Mouse (Mus musculus): ENCODE measurements around the gene Polrmt. TPM values are rescaled to one million over a fixed set of nuclear protein-coding genes. Genes with fewer than 3 reads are reported as not detected.

Polrmt gene
- polyA plus RNA-seq, 1 experiment from 2014 or later, result 32.5 TPM

DNA sequence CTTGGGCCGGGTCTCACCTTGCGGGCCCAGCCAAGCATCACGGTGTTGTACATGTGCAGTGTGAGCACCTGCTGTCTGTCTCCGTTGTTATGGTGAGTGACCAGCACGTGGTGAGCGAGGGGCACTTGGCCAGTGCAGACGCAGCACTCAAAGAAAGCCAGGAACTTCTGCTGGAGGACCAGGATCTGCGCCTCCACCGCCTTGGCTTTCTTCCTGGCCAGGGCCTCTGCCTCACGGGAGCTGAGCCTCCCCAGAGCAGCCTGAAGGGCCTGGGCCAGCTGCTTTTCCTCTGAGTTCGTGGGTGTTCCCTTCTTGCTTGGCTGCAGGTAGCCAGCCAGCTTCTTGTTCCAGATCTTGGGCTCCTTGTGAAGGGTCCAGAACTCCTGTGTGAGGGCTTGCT, 3.2 kb downstream of the Polrmt start:
- peaks cover 63% of the 10 kb centered on the region for H3K36me3 ChIP-seq (ENCODE audit: control insufficient read depth, insufficient read depth, low read length)
- no peak overlapping the region for H3K4me3 ChIP-seq (ENCODE audit: low read depth, low read length)
- no peak overlapping the region for H3K27ac ChIP-seq (replicated peaks; ENCODE audit: low read depth, low read length)
- ATAC-seq (ENCODE audit: low read depth) (no peak), DNase-seq (ENCODE audit: low spot score) (no peak)
- no peak overlapping the region for H3K4me2 ChIP-seq (ENCODE audit: low read depth, low read length)
- no peaks in the 10 kb centered on the region for H3K27me3 ChIP-seq (replicated peaks; ENCODE audit: control insufficient read depth, insufficient read depth, low read length)
- peaks cover 7% of the 10 kb centered on the region for H3K4me1 ChIP-seq (ENCODE audit: control insufficient read depth, insufficient read depth, low read length)
- 88% methylated on average over 10 of the region's 11 CpGs for WGBS
- H3K9me3 ChIP-seq (ENCODE audit: control insufficient read depth, low read length), result peaks cover 31% of the 10 kb centered on the region
- no peak overlapping the region for H3K9ac ChIP-seq (ENCODE audit: low read depth, low read length)

DNA sequence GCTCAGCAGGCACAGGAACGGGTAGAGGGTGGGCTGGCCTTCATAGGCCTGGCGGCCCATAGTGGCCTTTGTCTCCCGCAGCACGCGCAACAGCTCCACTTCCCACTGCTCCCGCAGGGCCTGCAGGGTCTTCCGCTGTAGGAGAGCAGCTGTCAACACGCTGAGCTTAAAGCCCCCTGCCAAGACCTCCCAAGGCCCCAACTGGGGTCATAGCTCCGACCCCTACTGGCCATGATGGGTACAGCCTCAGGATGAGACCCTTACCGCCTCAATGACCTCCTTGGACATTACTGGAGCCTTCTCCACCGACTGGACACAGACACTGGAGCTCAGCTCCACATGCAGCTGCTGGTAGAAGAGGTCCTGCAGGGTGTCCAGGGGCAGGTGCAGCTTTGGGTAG, 5.5 kb downstream of the Polrmt start:
- H3K36me3 ChIP-seq (ENCODE audit: control insufficient read depth, insufficient read depth, low read length), result peaks cover 86% of the 10 kb centered on the region
- H3K27ac ChIP-seq (replicated peaks; ENCODE audit: low read depth, low read length), result no peak overlapping the region
- no peak overlapping the region for H3K4me2 ChIP-seq (ENCODE audit: low read depth, low read length)
- no peak overlapping the region for H3K4me3 ChIP-seq (ENCODE audit: low read depth, low read length)
- H3K9me3 ChIP-seq (ENCODE audit: control insufficient read depth, low read length), result peaks cover 54% of the 10 kb centered on the region
- H3K27me3 ChIP-seq (replicated peaks; ENCODE audit: control insufficient read depth, insufficient read depth, low read length), result no peaks in the 10 kb centered on the region
- 79% methylated on average over 10 of the region's 11 CpGs for WGBS
- no peak overlapping the region for H3K9ac ChIP-seq (ENCODE audit: low read depth, low read length)
- ATAC-seq (ENCODE audit: low read depth) (no peak), DNase-seq (ENCODE audit: low spot score) (no peak)
- peaks cover 6% of the 10 kb centered on the region for H3K4me1 ChIP-seq (ENCODE audit: control insufficient read depth, insufficient read depth, low read length)

DNA sequence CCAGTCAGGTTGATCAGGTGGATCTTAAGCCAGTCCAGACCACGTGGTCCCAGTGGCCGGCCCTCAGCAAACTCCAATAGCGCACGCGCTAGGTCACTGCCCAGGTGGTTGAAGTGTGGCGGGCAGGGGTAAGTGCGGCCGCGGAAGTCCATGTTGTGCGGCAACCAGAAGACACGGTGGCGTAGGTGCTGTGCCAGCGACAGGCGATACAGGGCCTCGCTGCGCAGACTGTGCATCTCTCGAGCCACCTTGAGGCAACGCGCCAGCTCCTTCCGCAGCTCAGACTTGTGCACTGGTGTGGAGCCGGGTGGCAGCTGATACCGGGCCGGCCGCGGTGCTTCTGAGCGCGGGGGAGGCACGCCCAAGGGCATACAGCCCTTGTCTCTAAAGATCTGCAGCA, 7.1 kb downstream of the Polrmt start:
- Histone ChIP-seq H3K27me3 (replicated peaks; ENCODE audit: control insufficient read depth, insufficient read depth, low read length) (no peaks in the 10 kb centered on the region), H3K9ac (ENCODE audit: low read depth, low read length) (no peak overlapping the region), H3K4me3 (ENCODE audit: low read depth, low read length) (no peak overlapping the region), H3K4me1 (ENCODE audit: control insufficient read depth, insufficient read depth, low read length) (no peaks in the 10 kb centered on the region), H3K27ac (replicated peaks; ENCODE audit: low read depth, low read length) (no peak overlapping the region), H3K36me3 (ENCODE audit: control insufficient read depth, insufficient read depth, low read length) (peaks cover 98% of the 10 kb centered on the region), H3K9me3 (ENCODE audit: control insufficient read depth, low read length) (peaks cover 61% of the 10 kb centered on the region), H3K4me2 (ENCODE audit: low read depth, low read length) (no peak overlapping the region)
- no peak for DNase-seq (ENCODE audit: low spot score)
- 96% methylated on average over 22 of the region's 28 CpGs for WGBS
- no peak for ATAC-seq (ENCODE audit: low read depth)

DNA sequence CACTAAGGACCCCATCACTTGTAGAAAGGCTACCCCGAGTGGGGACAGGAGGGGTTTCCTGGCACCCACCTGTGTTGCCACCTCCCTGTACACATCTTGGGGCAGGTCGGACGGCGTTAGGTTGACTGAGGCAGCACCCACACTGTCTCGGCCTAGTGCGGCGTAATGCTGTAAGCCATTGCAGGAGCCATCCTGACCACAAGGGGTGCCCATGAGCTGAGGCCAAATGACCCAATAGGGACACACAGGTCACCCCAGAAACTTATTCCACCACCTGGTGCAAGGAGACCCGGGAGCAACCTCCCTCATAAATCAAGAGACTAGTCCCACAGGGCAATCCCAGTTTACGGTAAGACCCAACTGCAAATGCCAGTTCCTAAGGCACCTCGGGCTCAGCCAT, 8.1 kb downstream of the Polrmt start:
- H3K36me3 ChIP-seq (ENCODE audit: control insufficient read depth, insufficient read depth, low read length), result peaks cover 98% of the 10 kb centered on the region
- peaks cover 61% of the 10 kb centered on the region for H3K9me3 ChIP-seq (ENCODE audit: control insufficient read depth, low read length)
- DNase-seq (ENCODE audit: low spot score), result no peak
- no peak overlapping the region for H3K4me3 ChIP-seq (ENCODE audit: low read depth, low read length)
- WGBS, result 92% methylated on average over 10 of the region's 10 CpGs
- no peaks in the 10 kb centered on the region for H3K27me3 ChIP-seq (replicated peaks; ENCODE audit: control insufficient read depth, insufficient read depth, low read length)
- H3K9ac ChIP-seq (ENCODE audit: low read depth, low read length), result no peak overlapping the region
- no peaks in the 10 kb centered on the region for H3K4me1 ChIP-seq (ENCODE audit: control insufficient read depth, insufficient read depth, low read length)
- no peak overlapping the region for H3K27ac ChIP-seq (replicated peaks; ENCODE audit: low read depth, low read length)
- no peak for ATAC-seq (ENCODE audit: low read depth)
- H3K4me2 ChIP-seq (ENCODE audit: low read depth, low read length), result no peak overlapping the region

DNA sequence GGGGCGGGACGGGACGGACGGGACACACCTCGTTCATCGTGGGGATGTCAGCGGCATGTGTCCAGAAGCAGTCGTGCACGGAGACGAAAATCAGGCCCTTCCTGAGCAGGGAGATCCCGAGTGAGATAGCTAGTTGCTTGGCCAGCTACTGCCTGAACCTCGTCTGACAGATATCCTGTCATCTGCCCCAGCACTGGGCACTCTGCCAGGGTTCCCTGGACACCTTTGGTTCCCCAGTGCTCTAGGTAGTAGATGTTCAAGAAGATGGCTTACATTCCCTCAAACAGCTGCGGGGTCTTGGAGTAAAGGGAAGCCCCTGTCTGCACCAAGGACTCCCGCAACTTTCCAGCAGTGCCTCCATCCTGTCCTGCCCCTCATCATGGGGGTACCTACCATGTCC, 9.7 kb downstream of the Polrmt start:
- peaks cover 61% of the 10 kb centered on the region for H3K9me3 ChIP-seq (ENCODE audit: control insufficient read depth, low read length)

DNA sequence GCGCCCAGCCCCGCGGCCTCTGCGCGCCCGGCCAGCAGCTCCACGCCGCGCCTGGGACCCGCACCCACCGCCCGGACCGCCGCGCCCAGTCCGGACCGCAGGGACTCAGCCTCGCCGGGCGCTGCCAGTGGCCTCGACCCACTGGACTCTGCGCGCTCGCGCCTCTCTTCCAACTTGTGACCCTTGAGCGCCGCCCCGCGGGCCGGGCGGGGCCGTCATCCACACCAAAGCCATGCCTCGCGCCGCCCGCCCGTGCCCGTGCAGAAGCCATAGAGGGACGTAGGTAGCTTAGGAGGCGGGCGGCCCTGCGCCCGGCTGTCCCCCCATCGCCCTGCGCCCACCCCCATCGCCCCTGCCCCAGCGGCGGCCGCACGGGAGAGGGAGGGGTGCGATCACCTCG, 11.0 kb downstream of the Polrmt start:
- DNase-seq (ENCODE audit: low spot score) (no peak), ATAC-seq (ENCODE audit: low read depth) (no peak)
- H3K9me3 ChIP-seq (ENCODE audit: control insufficient read depth, low read length), result peaks cover 51% of the 10 kb centered on the region
- H3K36me3 ChIP-seq (ENCODE audit: control insufficient read depth, insufficient read depth, low read length), result peaks cover 70% of the 10 kb centered on the region
- no peak overlapping the region for H3K27ac ChIP-seq (replicated peaks; ENCODE audit: low read depth, low read length)
- no peaks in the 10 kb centered on the region for H3K4me1 ChIP-seq (ENCODE audit: control insufficient read depth, insufficient read depth, low read length)
- no peak overlapping the region for H3K9ac ChIP-seq (ENCODE audit: low read depth, low read length)
- no peak overlapping the region for H3K4me2 ChIP-seq (ENCODE audit: low read depth, low read length)
- 49% methylated on average over 14 of the region's 52 CpGs for WGBS
- no peaks in the 10 kb centered on the region for H3K27me3 ChIP-seq (replicated peaks; ENCODE audit: control insufficient read depth, insufficient read depth, low read length)
- no peak overlapping the region for H3K4me3 ChIP-seq (ENCODE audit: low read depth, low read length)

More for the DNA sequence above, 9.7 kb downstream of the Polrmt start:
- Histone ChIP-seq H3K4me1 (ENCODE audit: control insufficient read depth, insufficient read depth, low read length) (no peaks in the 10 kb centered on the region), H3K27ac (replicated peaks; ENCODE audit: low read depth, low read length) (no peak overlapping the region), H3K4me2 (ENCODE audit: low read depth, low read length) (no peak overlapping the region), H3K9ac (ENCODE audit: low read depth, low read length) (no peak overlapping the region), H3K36me3 (ENCODE audit: control insufficient read depth, insufficient read depth, low read length) (peaks cover 83% of the 10 kb centered on the region), H3K4me3 (ENCODE audit: low read depth, low read length) (no peak overlapping the region), H3K27me3 (replicated peaks; ENCODE audit: control insufficient read depth, insufficient read depth, low read length) (no peaks in the 10 kb centered on the region)
- no peak for ATAC-seq (ENCODE audit: low read depth)
- DNase-seq (ENCODE audit: low spot score), result no peak
- WGBS, result 84% methylated on average over 10 of the region's 14 CpGs

DNA sequence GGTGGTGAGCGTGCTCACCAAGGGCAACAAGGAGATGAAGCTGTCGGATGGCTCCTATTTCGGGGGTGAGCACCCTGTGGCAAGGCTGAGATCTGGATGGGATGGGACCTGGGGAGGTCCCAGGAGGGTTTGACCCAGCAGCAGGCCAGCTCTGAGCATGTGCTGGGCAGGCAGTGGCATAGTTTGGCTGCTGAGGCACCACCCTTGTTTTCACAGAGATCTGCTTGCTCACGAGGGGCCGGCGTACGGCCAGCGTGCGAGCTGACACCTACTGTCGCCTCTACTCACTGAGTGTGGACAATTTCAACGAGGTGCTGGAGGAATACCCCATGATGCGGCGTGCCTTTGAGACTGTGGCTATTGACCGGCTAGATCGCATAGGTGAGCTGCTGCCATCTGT, 12.5 kb downstream of the Polrmt start:
- WGBS, result 97% methylated on average over 15 of the region's 15 CpGs
- H3K4me2 ChIP-seq (ENCODE audit: low read depth, low read length), result no peak overlapping the region
- H3K27me3 ChIP-seq (replicated peaks; ENCODE audit: control insufficient read depth, insufficient read depth, low read length), result no peaks in the 10 kb centered on the region
- no peak overlapping the region for H3K4me3 ChIP-seq (ENCODE audit: low read depth, low read length)
- H3K36me3 ChIP-seq (ENCODE audit: control insufficient read depth, insufficient read depth, low read length), result peaks cover 55% of the 10 kb centered on the region
- no peak for ATAC-seq (ENCODE audit: low read depth)
- H3K9me3 ChIP-seq (ENCODE audit: control insufficient read depth, low read length), result peaks cover 36% of the 10 kb centered on the region
- no peak for DNase-seq (ENCODE audit: low spot score)
- no peak overlapping the region for H3K9ac ChIP-seq (ENCODE audit: low read depth, low read length)
- H3K4me1 ChIP-seq (ENCODE audit: control insufficient read depth, insufficient read depth, low read length), result no peaks in the 10 kb centered on the region
- H3K27ac ChIP-seq (replicated peaks; ENCODE audit: low read depth, low read length), result no peak overlapping the region

DNA sequence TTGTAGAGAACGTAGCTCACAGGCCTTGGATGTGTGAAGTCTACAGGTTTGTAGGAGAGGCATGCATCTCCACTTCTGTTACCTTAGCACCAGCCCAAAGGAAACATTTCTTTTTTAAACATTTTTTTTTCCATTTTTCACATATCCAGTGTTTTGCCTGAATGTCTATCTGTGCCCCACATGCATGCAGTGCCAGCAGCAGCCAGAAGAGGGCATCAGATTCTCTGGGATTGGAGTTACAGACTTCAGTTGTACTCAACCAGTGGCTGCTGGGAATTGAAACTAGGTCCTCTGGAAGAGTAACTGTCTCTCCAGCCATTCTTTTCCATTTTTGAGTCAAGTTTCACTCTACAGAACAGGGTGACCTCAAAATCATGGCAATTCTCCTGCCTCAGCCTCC, 13.9 kb downstream of the Polrmt start:
- no peak for DNase-seq (ENCODE audit: low spot score)
- Histone ChIP-seq H3K27ac (replicated peaks; ENCODE audit: low read depth, low read length) (no peak overlapping the region), H3K27me3 (replicated peaks; ENCODE audit: control insufficient read depth, insufficient read depth, low read length) (no peaks in the 10 kb centered on the region), H3K4me3 (ENCODE audit: low read depth, low read length) (no peak overlapping the region), H3K36me3 (ENCODE audit: control insufficient read depth, insufficient read depth, low read length) (peaks cover 41% of the 10 kb centered on the region), H3K4me1 (ENCODE audit: control insufficient read depth, insufficient read depth, low read length) (no peaks in the 10 kb centered on the region), H3K9ac (ENCODE audit: low read depth, low read length) (no peak overlapping the region), H3K4me2 (ENCODE audit: low read depth, low read length) (no peak overlapping the region), H3K9me3 (ENCODE audit: control insufficient read depth, low read length) (peaks cover 23% of the 10 kb centered on the region)
- 90% methylated on average over 1 of the region's 1 CpGs for WGBS
- ATAC-seq (ENCODE audit: low read depth), result no peak

DNA sequence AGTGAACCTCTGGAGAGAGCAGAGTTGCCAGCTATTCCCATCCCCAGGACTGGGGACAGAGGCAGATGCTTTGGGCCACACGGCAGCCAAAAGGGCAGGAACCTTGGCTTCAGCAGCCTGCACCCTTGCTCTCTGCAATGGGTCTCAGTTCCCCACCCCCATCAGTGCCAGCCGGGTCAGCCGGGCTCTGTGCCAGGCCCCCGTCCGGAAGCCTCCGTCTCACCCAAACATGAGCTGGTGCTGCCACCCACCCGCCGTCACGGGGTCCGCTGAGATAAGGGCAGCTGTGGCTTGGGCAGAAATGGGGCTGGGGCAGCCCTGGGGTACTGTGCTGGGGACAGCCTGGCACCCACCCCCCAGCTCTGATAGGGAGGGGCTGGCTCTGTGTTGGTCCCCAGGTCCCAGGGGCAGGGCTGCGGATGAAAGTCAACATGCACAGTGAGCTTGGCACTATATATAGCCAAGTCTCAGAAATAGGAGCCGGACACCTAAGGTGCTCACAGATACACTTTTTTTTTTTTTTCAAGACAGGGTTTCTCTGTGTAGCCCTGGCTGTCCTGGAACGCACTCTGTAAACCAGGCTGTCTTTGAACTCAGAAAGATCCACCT, 16.9 kb downstream of the Polrmt start:
- H3K9ac ChIP-seq (ENCODE audit: low read depth, low read length), result no peak overlapping the region
- DNase-seq (ENCODE audit: low spot score) (no peak), ATAC-seq (ENCODE audit: low read depth) (no peak)
- 84% methylated on average over 12 of the region's 13 CpGs for WGBS
- no peaks in the 10 kb centered on the region for H3K27me3 ChIP-seq (replicated peaks; ENCODE audit: control insufficient read depth, insufficient read depth, low read length)
- no peaks in the 10 kb centered on the region for H3K4me1 ChIP-seq (ENCODE audit: control insufficient read depth, insufficient read depth, low read length)
- H3K4me3 ChIP-seq (ENCODE audit: low read depth, low read length), result no peak overlapping the region
- H3K9me3 ChIP-seq (ENCODE audit: control insufficient read depth, low read length), result no peaks in the 10 kb centered on the region
- no peak overlapping the region for H3K4me2 ChIP-seq (ENCODE audit: low read depth, low read length)
- H3K27ac ChIP-seq (replicated peaks; ENCODE audit: low read depth, low read length), result no peak overlapping the region
- H3K36me3 ChIP-seq (ENCODE audit: control insufficient read depth, insufficient read depth, low read length), result peaks cover 11% of the 10 kb centered on the region

All from embryonic facial prominence, embryonic 14.5 days (tissue).